Mouse (Mus musculus) kidney, adult 2 months (tissue): ENCODE measurements around the gene Nkx3-2.

Experiments used
- CTCF ChIP-seq: fragments of 200-500 bp; conservative IDR thresholded peaks from 2 replicates; pipeline ENCODE4 v1.5.1; 2011; ENCODE audit warnings: low read depth, mild to moderate bottlenecking, control low read depth, low read length, moderate library complexity, mixed read lengths; ENCODE audit not compliant: insufficient read depth, insufficient read length
- POLR2A ChIP-seq: fragments of 200-500 bp; IDR thresholded peaks from one replicate; pipeline ENCODE4 v1.6.1; 2011; ENCODE audit warnings: low read depth, low read length, control low read depth

- TF ChIP-seq CTCF = no peak
- no peak for TF ChIP-seq POLR2A
Measured at GRCm38 (mm10) chr5:41754226-41754775, 10.0 kb downstream of the Nkx3-2 start.
